Mouse (Mus musculus): ENCODE data around the gene Sycp3. TPM values are rescaled to one million over a fixed set of nuclear protein-coding genes. Genes with fewer than 3 reads are reported as not detected.
"Not testable (repeated sequence)": the region's sequence is repeated elsewhere in the genome, so short reads cannot be mapped to it uniquely, and the experiment has no call there.

Gene Sycp3
- total and polyA plus RNA-seq, 2 experiments from 2014 or later = 1.4 TPM; not detected in 1

DNA sequence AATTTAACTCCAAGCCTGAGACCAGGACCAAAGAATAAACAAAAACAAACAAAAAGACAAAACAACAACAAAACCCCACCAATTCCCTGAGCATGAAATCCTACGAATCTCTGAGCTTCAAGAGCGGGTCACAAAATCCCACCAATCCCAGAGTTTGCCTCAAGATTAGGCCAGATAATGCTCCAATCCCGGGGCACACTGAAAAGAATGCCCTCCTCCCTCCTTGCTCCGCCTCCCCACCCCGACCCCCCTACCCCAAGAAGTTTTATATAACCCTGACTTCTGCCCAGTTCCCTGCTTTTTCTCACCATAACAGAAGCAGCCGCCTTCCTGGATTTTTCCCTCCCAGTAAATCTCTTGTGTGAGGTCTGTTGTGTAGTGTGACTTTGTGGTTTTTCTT is 1.6 kb upstream of the Sycp3 start:
- Histone ChIP-seq H3K9ac (replicated peaks; ENCODE audit: low read length, poor library complexity, severe bottlenecking) (no peak overlapping the region), H3K36me3 (ENCODE audit: insufficient read depth, low read length) (no peaks in the 10 kb centered on the region), H3K27ac (ENCODE audit: low read depth, low read length) (no peak overlapping the region), H3K27me3 (ENCODE audit: insufficient read depth, low read length) (no peaks in the 10 kb centered on the region), H3K4me3 (ENCODE audit: low read depth, low read length) (no peak overlapping the region), H3K9me3 (ENCODE audit: low read length) (no peaks in the 10 kb centered on the region), H3K4me1 (ENCODE audit: insufficient read depth, low read length) (no peaks in the 10 kb centered on the region), H3K4me2 (ENCODE audit: low read depth, low read length, poor library complexity, severe bottlenecking) (no peak overlapping the region)
- no peak for TF ChIP-seq CTCF (IDR thresholded peaks at IDR 0.05)
- ATAC-seq (ENCODE audit: low FRiP score) (no peak), DNase-seq (ENCODE audit: low spot score) (no peak)
- WGBS = 43% methylated on average over 6 of the region's 6 CpGs

DNA sequence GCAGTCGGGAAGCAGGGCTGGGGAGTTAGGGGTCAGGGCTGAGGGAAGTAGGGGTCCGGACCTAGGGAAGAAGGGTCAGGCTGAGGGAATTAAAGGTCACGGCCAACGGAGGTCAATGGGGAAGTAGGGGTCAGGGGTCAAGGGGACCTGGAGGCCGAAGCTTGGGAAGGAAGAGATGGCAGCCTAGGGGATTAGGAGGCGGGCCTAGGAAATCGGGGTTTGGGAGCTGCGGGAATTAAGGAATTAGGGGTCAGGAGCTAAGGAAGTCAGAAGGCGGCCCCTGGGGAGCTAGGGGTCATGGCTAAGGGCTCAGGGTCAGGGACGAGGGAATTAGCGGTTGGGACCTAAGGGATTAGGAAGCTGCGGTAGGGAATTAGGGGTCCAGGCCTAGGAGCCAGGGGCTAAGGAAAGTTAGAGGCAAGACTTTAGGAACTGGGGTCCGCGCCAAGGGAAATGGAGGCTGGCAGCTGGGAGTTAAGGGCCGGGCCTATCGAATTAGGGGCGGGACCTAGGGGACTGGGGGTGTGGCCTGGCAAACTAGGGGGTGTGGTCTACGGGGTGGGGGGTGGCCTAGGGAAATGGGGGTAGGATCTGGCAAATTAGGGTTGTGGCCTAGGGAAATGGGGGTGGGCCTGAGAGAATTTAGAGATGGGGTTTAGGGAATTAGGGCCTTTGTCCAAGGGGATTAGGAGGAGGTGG is 902 bp downstream of the Sycp3 start:
- Histone ChIP-seq H3K27ac (ENCODE audit: low read depth, low read length) (no peak overlapping the region), H3K4me3 (ENCODE audit: low read depth, low read length) (no peak overlapping the region), H3K4me2 (ENCODE audit: low read depth, low read length, poor library complexity, severe bottlenecking) (no peak overlapping the region), H3K27me3 (ENCODE audit: insufficient read depth, low read length) (no peaks in the 10 kb centered on the region), H3K4me1 (ENCODE audit: insufficient read depth, low read length) (no peaks in the 10 kb centered on the region), H3K36me3 (ENCODE audit: insufficient read depth, low read length) (no peaks in the 10 kb centered on the region), H3K9me3 (ENCODE audit: low read length) (no peaks in the 10 kb centered on the region), H3K9ac (replicated peaks; ENCODE audit: low read length, poor library complexity, severe bottlenecking) (no peak overlapping the region)
- DNase-seq (ENCODE audit: low spot score) = no peak
- ATAC-seq (ENCODE audit: low FRiP score) = 0 out of 2 replicates have a peak, but pooled peaks have one; percentile 23
- WGBS = 64% methylated on average over 18 of the region's 18 CpGs
- TF ChIP-seq CTCF (IDR thresholded peaks at IDR 0.05) = no peak

- ATAC-seq (ENCODE audit: low FRiP score); H3K27me3 ChIP-seq (ENCODE audit: insufficient read depth, low read length); DNase-seq (ENCODE audit: low spot score); H3K36me3 ChIP-seq (ENCODE audit: insufficient read depth, low read length); H3K9ac ChIP-seq (replicated peaks; ENCODE audit: low read length, poor library complexity, severe bottlenecking); H3K4me1 ChIP-seq (ENCODE audit: insufficient read depth, low read length); H3K9me3 ChIP-seq (ENCODE audit: low read length); H3K4me2 ChIP-seq (ENCODE audit: low read depth, low read length, poor library complexity, severe bottlenecking); H3K27ac ChIP-seq (ENCODE audit: low read depth, low read length); H3K4me3 ChIP-seq (ENCODE audit: low read depth, low read length): not testable (repeated sequence)
- 92% methylated on average over 10 of the region's 10 CpGs for WGBS
Observed at GRCm38 (mm10) chr10:88482866-88483265, 23.5 kb downstream of the Sycp3 start.

DNA sequence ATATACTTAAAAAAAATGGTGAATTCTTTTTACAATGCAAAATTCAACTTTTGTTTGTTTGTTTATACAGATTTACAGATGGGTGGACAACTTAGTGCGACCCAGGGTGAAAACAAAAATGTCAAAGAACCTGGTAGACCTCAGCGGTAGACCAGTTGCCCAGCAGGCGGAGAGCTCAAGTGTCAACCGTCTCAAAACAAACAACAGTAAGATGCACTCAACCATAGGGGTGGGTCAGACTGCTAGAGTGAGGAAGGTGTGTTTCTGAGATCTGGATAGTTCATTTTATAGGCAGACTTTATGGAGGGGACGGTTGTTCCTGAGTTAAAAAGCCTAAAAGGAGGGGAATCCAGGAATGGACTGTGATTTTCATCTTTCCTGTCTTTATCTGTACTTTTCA is 29.3 kb downstream of the Sycp3 start:
- ATAC-seq (ENCODE audit: low FRiP score) = no peak
- no peaks in the 10 kb centered on the region for H3K27me3 ChIP-seq (ENCODE audit: insufficient read depth, low read length)
- H3K36me3 ChIP-seq (ENCODE audit: insufficient read depth, low read length) = no peaks in the 10 kb centered on the region
- no peak for TF ChIP-seq CTCF (IDR thresholded peaks at IDR 0.05)
- no peak overlapping the region for H3K27ac ChIP-seq (ENCODE audit: low read depth, low read length)
- DNase-seq (ENCODE audit: low spot score) = no peak
- 88% methylated on average over 5 of the region's 5 CpGs for WGBS
- H3K9ac ChIP-seq (replicated peaks; ENCODE audit: low read length, poor library complexity, severe bottlenecking) = no peak overlapping the region
- no peaks in the 10 kb centered on the region for H3K9me3 ChIP-seq (ENCODE audit: low read length)
- H3K4me2 ChIP-seq (ENCODE audit: low read depth, low read length, poor library complexity, severe bottlenecking) = no peak overlapping the region
- H3K4me1 ChIP-seq (ENCODE audit: insufficient read depth, low read length) = no peaks in the 10 kb centered on the region
- H3K4me3 ChIP-seq (ENCODE audit: low read depth, low read length) = no peak overlapping the region

GRCm38 (mm10) chr10:88491632-88492031 is 32.3 kb downstream of the Sycp3 start:
- no peak overlapping the region for H3K4me2 ChIP-seq (ENCODE audit: low read depth, low read length, poor library complexity, severe bottlenecking)
- WGBS = 65% methylated on average over 7 of the region's 7 CpGs
- no peak overlapping the region for H3K27ac ChIP-seq (ENCODE audit: low read depth, low read length)
- no peak for DNase-seq (ENCODE audit: low spot score)
- H3K27me3 ChIP-seq (ENCODE audit: insufficient read depth, low read length) = no peaks in the 10 kb centered on the region
- no peaks in the 10 kb centered on the region for H3K9me3 ChIP-seq (ENCODE audit: low read length)
- no peak for TF ChIP-seq CTCF (IDR thresholded peaks at IDR 0.05)
- no peaks in the 10 kb centered on the region for H3K4me1 ChIP-seq (ENCODE audit: insufficient read depth, low read length)
- H3K36me3 ChIP-seq (ENCODE audit: insufficient read depth, low read length) = no peaks in the 10 kb centered on the region
- no peak overlapping the region for H3K9ac ChIP-seq (replicated peaks; ENCODE audit: low read length, poor library complexity, severe bottlenecking)
- ATAC-seq (ENCODE audit: low FRiP score) = no peak
- H3K4me3 ChIP-seq (ENCODE audit: low read depth, low read length) = no peak overlapping the region

GRCm38 (mm10) chr10:88492658-88493057 is 33.3 kb downstream of the Sycp3 start:
- ATAC-seq (ENCODE audit: low FRiP score) (no peak), DNase-seq (ENCODE audit: low spot score) (no peak)
- H3K36me3 ChIP-seq (ENCODE audit: insufficient read depth, low read length) = no peaks in the 10 kb centered on the region
- TF ChIP-seq CTCF (IDR thresholded peaks at IDR 0.05) = no peak
- H3K4me1 ChIP-seq (ENCODE audit: insufficient read depth, low read length) = no peaks in the 10 kb centered on the region
- no peak overlapping the region for H3K4me3 ChIP-seq (ENCODE audit: low read depth, low read length)
- H3K9me3 ChIP-seq (ENCODE audit: low read length) = no peaks in the 10 kb centered on the region
- WGBS = 59% methylated on average over 8 of the region's 8 CpGs
- H3K9ac ChIP-seq (replicated peaks; ENCODE audit: low read length, poor library complexity, severe bottlenecking) = no peak overlapping the region
- no peaks in the 10 kb centered on the region for H3K27me3 ChIP-seq (ENCODE audit: insufficient read depth, low read length)
- no peak overlapping the region for H3K4me2 ChIP-seq (ENCODE audit: low read depth, low read length, poor library complexity, severe bottlenecking)
- no peak overlapping the region for H3K27ac ChIP-seq (ENCODE audit: low read depth, low read length)

Data from midbrain, postnatal 0 days (tissue).